Mouse (Mus musculus): ENCODE measurements around the gene Scrn3.

DNA sequence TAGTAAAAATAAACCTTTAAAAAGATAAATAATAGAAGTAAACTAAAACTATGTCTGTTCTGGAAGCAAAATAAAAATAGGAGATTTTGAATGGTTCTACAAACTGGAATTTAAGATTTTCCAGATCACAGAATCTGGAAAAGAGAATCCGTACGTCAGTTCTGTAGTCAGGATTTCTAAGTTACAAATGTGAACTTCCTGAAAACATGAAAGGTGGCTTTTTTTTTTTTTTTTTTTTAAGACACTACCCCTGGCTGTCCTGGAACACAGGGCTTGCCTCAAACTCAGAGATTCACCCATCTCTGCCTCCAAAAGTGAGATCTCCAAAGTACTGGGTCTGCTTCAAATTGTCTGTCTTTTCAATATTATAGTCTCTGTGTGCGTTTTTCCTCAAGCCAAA, 1.9 kb downstream of the Scrn3 start:
- no peak for TF ChIP-seq CTCF (IDR thresholded peaks at IDR 0.05; ENCODE audit: low read depth)
- no peak for TF ChIP-seq EP300 (IDR thresholded peaks at IDR 0.05; ENCODE audit: low read depth)

Measured in liver, postnatal 0 days (tissue).